Mouse (Mus musculus) adrenal gland, adult 18-20 months (tissue): ENCODE data around the gene Dcdc2b. TPM values are rescaled to one million over a fixed set of nuclear protein-coding genes. Genes with fewer than 3 reads are reported as not detected.
A peak's percentile ranks its signal among the peaks of the same experiment; 100 is the strongest.

Experiments
- DNase-seq, 2 experiments: peaks; one replicate each; pipeline ENCODE4 v3.0.0; 2021 to 2022; ENCODE audit warnings: low spot score in 2 of 2
- total RNA-seq, 2 experiments: library from RNA; stranded (reverse); gene quantifications; 1 replicate in 1 of 2; 2 replicates in 1 of 2; pipeline ENCODE4 v1.2.3; 2021

The Dcdc2b gene
- total RNA-seq, 2 experiments from 2014 or later, result 1.5 to 1.7 TPM

DNA sequence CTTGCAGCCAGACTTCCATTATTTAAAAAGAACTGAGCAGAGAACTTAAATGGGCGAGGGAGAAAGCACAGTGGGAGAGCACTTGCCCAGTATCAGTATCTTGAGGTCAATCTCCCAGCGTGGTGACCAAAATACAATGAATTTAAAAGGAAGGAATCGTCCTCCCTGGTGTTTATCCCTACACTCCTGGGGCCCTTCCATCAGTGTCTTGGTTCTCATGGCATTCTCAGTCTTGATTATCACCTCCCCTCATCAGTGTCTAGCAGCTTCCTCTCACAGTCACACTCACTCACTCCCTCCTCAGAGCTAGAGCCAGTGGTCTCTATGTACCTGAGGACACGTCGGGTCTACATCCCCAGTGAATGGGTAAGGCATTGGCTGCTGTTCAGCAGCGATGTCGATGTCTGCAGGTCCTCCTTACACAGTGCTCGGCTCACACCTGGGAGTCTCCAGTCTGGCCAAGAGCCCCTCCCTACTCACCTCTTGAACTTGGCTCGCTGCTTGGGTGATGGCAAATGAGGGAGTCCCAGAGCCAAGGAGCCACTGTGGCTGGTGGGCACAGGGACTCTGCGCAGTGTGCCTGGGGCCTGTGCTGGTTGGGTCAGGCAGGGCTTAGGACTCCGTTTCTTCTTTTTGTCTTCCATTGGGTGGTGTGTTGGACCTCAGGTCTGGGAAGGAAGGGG, 8.2 kb upstream of the Dcdc2b start:
- no peak for DNase-seq

DNA sequence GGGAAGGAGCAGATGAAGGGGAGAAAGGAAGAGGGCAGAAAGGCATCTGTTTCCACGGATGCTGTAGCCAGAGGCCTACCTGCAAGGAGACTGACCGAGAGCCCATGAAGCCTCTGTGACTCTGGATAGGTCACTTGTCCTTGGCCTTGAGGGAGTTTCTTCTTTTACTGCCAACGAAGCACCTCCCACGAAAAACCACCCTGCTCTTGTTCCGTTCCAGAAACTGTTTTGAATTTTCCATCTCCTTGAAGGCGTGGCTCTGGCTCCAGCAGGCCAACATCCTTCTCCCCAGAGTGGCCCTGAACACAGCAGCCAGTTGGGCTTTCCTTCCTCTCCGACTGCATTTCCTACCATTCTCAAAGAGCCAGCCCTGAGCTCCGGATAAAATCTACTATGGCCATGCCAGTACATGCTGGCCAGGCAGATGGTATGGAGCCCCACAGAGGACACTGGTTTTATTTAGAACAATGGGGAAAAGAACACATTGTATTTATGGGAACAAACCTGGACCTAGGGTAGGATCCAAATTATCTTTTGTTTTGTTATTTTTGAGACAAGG, 7.3 kb upstream of the Dcdc2b start:
- no peak for DNase-seq

DNA sequence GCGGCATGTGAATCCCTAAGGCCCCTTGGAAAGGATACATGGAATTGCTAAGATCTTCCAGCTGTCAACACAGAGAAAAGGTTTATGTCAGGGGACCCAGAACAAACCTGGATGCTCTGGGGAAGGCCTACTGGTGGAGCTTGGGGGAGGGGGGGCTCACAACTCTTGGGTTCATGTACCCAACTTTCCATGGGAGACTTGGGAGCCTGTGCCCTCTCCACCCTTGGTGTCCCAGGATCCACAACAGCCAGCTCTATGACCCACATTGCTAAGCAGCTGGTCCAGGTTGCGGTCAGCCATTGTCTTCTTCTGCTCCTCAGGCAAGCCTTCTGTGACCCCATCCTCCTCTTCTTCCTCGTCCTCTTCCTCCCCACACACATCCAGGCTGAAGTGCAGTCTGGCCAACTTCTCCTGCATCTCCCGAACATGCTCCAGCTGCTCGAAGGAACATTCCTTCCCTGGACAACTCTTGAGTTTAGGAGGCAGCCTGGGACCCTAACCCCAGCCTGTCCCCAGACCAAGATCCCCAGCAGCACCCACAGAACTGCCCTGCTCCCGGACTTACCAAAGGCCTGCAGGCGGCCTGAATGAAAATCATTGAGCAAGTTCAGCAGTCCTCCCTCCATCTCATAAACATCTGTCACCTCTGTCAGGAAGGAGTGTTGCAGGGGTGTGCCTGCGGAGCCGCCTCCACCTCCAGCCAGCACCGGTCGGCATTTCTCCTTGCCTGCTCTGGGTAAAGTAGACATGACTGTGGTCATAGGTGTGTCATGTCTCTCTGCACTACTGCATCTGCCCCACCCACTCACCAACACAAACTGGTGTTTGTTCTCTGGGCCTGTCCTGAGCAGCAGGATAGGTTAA, 6.6 kb upstream of the Dcdc2b start:
- DNase-seq, result no peak

DNA sequence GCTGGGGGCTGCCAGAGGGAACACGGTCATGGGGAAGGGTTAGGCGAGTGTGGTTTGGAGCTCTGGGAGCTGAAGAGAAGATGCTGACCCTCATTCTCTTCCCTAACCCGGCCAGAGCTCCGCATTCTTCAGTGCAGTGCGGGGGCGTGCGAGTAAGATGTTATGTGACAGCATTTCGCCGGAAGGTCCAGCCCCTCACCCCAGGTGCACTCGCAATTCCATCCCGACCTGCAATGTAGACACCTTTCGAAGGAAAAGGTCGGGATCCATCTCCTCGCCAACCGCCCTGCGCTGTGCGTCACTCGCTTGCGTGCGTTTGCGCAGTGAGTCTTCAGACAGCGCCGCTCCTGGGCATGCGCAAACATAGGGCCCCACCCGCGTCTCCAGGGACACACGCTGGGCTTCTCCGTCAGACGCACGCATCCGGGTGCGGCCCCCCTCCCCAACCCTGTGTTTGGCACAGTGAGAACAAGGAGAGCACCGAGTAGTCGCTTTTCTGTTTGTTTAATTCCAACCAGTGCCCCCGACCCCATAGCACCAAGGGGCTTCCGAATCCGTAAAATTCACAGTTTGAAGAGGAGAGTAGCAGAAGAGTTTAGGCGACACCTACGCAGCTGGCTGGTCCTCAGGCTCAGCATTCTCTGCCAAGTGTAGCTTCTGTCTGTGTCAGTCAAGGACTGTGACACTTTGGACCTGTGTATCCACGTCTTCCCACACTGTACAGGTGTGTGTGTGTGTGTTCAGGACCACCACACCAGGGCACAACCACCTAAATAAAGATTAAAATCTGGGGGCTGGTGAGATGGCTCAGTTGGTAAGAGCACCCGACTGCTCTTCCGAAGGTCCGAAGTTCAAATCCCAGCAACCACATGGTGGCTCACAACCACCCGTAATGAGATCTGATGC, 5.0 kb upstream of the Dcdc2b start, which contains the start of gene Iqcc:
Iqcc (minus strand) TSS at position 314 of the 906 bp plus-strand sequence.
- peak; percentile 93 for DNase-seq

DNA sequence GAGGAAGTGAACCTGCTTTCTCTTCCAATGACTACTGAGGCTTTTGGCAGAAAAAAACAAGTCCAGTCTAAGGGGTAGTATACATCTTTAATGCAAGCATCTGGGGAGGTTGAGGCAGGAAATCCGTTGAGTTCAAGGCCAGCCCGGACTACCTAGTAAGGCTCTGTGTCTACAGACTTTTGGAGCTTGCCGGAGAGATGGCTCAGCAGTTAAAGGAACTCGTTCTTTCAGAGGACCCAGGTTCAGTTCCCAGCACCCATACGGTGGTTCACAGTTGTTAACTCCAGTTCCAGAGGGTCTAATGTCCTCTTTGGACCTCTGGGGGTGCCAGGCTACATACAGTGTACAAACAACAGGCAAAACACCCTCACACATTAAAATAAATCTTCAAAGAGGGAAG, 4.0 kb upstream of the Dcdc2b start:
- DNase-seq, result no peak

DNA sequence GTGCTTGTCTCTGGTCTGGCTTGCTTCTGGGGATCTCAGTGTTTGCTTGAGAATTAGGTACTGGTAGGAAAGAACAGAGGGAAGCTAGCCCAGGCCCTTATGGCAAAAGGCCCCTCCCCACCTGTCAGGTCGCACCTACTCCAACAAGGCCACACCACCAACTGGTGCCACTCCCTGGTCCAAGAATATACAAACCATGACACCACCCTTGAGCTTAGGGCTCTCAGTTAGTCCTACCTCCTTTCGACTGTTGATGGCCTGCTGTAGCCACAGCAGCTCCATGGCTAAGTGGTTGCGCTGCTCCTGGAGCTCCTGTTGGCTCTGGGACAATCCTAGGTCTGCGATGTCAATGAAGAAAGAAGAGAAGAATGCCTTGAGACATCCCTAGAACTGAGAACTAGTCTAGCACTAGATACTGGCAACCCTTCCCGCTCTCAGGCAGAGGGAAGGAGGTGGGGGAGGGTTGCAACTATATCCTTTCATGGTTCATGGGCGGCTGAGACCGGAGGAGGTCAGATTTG, 3.1 kb upstream of the Dcdc2b start:
- no peak for DNase-seq

DNA sequence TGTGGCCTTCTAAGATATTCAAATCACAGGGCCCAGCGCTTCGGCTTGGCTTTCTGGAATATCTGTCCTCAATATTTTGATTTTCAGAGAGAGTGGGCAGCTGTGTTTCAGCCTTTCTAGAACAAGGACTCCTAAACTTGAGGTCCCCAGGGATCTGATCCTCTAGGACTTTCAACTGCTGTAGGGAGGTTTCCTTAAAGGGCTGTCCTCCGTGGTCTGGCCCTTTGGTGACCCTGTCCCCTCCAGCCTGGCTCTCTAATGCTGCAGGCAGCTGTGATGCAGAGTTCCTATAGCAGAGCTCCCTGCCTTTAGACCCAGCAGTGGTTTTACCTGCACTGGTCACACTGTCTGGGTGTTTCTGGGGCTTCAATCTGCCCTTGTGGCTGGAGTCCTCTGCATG, 2.6 kb upstream of the Dcdc2b start:
- no peak for DNase-seq

DNA sequence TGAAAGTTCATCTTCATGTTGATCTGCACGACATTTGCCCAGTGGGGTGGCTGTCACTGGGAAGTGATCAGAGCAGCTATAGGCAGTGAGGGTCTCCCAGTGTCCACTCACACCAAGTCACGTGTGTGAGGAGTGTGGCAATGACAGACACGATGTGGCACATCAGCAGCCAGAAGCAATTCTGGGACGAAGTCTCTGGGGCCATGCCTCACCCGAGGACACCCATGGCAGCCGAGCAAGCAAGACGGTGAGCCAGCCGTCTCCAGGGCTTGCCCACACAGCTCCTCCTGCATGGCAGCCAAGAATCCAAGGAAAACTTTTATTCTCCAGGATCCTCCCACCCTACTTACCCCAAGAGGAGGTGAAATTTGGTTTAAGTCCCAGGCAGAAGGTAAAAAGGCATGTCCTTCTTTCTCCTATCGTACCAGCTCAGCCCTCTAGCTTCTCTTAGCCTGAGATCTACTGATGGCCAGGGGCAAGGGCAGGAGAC, 1.8 kb upstream of the Dcdc2b start:
- no peak for DNase-seq

DNA sequence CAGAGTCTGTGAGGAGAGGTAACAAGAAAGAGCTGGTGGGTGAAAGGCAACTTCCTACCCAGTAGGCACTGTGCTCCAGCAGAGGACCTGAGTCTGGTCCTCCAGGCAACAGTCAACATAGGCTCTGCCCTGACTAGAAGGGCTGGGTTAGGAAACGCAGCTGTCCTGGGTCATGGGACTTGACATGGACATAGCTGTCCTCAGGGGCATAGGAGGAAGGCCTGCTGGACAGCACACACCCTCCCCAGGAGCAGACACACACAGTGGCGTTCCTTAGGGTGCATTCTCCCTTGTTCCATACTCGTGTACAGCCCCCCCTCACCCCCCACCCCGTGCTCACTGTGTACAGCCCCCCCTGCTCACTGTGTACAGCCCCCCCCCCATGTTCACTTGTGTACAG, 3.6 kb downstream of the Dcdc2b start:
- DNase-seq, result no peak

DNA sequence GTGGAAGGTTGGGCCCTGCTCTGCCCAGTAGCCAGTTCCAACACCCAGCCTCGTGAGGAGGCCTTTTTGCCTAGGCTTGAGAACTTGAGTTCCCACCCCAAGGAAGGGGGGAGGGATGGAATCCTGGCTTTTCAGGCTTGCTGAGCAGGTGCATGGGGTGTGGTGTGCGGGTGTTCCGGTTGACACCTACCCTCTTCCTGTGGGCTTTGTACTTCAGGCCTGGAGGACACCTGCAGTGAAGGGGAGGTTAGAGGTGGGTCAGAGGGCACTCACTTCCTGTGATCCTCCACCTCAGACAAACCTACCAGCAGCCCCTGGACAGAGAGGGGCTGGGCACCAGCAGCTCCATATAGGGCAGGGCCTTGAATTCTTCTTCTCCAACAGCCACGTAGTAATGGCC, 4.0 kb downstream of the Dcdc2b start:
- no peak for DNase-seq

DNA sequence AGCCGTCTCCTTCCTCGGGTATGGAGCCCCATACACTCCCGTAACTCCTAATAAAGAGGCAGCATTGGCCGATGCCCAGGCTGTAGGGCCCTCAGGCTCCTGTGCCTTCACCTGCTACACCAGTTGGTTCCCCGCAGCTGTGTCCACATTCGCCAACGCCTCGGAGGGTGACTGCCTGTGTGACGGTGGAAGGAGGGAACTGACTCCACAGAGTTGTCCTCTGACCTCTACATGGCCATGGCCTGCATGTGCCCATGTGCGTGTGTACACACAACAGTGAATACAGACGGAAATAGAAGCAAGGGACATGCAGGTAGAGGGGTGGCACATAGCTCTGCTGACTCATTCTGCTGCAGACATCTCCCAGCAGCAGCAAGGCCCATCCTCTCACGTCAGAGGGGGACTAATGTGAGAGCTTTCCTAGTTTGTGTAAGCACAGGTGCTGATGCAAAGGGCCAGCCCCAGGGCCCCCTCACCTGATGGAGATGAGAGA, 4.9 kb downstream of the Dcdc2b start:
- no peak for DNase-seq

DNA sequence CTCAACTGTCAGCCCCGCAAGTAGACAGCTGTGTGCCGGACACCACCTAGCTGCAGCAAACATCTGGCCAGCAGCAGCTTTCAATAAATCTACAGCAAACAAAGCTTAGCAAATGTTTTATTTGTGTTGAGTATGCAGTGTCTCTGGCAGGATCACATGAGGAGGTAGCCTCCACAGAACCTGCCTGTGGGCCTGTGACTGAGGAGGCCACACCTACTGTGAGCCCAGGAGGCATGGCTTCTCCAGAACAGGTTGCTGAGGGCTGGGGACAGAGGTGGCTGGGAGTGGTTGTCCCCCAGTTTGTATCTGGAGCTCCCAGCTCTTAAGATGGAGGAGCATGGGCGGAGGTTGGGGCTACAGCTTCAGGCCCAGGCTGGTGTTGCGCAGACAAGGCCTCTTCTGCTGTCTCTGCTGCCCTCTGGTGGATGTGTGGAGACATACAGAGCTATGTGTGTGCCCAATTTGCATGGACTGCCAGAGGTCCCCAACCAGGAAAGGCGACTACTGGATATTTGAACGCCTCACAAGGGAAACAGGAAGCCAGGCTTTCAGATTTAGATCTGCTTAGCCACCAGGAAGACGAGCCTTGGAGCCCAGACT, 5.5 kb downstream of the Dcdc2b start:
- DNase-seq, result peak; percentile 72 to 73

DNA sequence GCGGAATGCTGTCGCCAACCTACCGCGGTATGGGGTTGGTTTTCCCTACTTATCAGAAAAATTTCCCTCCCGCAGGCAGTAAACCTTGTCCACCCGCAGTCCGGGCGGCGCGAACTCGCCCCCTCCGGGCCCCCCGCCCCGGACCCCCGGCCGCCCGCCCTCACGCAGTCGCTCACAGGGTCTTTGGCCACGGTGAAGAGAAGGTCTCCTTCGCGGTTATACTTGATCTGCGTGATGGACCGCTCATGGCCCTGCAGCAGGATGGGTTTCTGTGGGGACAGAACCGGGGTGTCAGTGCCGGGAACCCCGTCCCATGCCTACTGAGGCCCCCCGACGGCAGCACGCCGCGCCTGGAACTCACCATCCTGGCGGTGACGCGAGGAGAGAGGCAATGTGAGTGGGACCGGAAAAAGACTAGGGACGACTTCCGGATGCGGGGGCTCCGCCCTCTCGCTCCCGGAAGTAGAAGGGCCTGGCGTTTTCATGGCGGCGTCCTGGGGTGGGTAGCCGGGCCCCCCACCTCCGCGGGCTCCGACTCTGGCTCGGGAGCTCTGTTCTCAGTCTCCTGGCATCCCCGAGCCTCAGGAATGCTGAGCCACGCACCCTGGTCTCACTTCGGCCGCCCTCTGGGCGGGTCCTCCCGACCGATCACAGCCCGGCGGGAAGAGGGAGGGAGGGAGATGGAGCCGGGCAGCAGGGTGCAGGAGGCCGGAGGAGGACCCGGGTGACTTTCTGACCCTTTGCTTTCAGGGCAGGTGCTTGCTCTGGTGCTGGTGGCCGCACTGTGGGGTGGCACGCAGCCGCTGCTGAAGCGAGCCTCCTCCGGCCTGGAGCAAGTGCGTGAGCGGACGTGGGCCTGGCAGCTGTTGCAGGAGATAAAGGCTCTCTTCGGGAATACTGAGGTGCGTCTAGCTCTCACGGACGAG, 13.6 kb downstream of the Dcdc2b start, which contains the start of the genes Eif3i and Tmem234:
Eif3i (minus strand) TSS at position 416 of the 926 bp plus-strand sequence.
Tmem234 (plus strand) TSS at position 436 of the 926 bp plus-strand sequence.
- peak; percentile 73 to 75 for DNase-seq

DNA sequence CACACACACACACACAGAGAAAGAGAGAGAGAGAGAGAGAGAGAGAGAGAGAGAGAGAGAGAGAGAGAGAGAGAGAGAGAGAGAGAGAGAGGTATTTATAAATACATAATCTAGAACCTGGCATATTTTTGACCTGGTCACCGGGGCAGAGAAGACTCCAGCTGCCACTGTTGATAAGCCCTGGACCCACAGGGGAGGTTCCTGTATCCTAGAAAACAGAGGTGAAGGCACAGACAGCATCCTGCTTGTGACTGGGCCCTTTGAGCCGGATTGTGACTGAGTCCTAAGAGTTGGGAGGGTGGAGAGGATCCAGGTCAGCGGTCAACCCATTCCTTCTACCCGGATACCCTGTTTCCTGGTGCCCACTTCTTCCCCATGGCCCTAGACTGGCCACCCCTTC, 25.2 kb downstream of the Dcdc2b start:
- no peak for DNase-seq

DNA sequence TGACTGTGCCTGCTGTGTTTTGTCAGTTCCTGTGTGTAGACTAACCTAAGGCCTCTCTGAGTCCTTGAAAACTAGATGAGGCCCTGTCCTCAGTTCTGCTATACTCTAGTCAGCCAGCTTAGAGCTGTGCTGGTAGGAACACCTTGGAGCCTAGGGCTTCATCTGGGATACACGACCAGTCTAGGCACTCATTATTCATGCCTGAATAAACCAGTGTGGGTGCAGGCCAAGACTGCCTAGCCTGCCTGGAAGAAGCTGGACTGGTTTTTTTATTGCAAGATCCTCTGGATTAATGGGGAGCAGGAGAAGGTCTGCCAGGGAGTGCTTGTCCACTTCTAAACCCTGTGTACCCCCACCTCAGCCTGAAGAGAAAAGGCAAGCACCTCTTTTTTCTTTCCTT, 27.1 kb downstream of the Dcdc2b start:
- DNase-seq, result no peak

DNA sequence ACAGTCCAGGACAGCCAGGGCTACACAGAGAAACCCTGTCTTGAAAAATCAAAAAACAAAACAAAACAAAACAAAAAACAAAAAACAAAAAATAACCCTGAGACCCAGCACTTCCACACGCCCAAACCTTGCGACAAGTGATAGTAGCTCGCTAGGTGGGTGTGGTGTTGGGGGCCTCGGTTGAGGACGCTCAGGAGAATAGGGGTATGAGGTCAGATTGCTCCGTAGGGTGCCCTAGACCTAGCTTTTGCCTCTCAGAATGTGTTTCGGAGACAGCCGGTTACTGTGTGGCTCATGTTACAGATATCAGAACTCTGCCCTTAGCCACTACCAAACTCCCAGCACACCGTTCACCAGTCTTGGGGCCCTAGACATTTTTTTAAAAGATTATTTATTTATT, 28.3 kb downstream of the Dcdc2b start:
- no peak for DNase-seq

DNA sequence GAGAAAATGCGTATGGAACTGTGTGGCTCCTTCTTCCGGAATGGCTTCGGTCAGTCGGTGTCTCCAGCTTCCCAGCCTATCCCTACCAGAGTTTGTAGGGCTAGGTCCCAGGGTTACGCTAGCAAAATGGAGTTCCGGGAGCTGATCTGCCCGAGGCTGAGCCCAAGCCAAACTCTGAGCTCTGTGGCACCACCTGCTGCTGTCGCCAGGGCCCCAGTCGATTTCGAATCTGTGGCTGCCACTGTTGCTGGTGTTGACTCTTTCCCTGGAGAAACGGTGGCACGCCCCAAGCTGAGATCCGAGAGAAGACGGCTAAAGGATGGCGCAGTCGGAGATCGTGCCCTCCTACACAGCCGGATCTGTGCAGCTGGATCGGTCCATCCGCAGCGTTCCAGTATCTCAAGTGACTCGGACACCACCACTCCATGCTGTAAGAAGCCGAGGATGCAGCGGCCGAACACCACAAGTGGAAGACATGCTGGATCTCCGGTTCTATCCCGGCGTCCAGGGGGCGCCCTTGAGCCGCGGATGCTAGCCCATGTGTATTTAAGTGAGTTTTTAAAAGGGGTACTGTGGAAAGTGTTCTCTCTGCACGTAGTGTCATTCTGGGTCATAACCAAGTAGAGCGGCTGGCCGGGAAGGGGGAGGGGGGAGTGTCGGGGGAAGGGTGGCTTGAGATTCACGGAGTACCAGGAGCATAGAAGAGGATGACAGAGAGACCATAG, 29.0 kb downstream of the Dcdc2b start:
- peak; percentile 89 to 91 for DNase-seq

DNA sequence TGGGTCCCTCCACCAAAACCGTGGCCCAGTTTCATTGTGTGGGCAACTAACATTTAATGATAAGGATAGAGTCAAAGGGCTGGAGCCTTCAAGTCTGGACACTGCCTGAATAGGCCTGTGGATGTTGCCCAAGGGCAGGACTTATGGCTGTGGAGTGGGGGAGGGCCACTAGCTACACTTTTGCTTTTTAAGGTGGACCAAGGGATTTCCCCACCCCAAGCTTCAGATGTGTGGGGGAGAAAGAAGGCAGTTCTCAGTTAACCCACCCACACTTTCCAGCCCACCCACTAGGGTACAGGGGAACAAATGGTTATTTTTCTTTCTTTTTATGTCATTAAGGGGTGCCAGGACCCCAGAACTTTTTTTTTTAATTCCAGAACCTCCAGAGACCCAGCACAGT, 29.7 kb downstream of the Dcdc2b start:
- no peak for DNase-seq
